Mouse (Mus musculus): ENCODE data around the gene Metap2. TPM values are rescaled to one million over a fixed set of nuclear protein-coding genes. Genes with fewer than 3 reads are reported as not detected.

Gene Metap2
- polyA plus RNA-seq (2015; fragmentation: Nextera tagmentation; extraction: Ambion mirVana) = 176 and 179 TPM in 2 replicates

DNA sequence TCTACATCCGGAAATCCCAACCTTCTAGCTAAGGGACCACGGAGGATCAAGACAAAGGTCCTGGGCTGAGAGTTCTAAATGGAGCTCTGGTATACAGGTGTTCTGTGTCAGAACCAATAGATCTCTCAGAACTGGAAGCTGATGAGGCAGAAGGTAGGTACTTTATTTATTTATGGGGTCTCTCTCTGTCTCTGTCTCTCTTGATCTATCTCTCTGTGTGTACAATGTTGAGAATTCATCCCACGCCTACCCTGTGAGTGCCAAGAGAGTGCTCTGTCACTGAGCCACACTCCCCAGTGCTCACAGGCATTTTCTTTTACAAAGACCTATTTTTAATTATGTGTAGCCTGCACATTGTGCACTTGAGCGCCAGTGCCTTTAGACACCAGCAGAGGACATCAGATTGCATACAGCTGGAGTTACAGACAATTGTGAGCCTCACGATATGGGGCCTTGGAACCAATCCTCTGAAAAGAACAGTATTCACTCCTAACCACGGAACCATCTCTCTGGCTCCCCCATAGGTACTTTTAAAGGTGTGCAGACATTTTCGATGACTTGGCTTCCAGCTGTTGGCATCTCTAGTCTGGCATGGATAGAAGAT is at the start of gene Metap2:
TSS of gene Metap2 (minus strand) at position 51 of the 604 bp plus-strand sequence.
- Histone ChIP-seq H3K9me3 (no peaks in the 10 kb centered on the region), H3K27ac (no peak within 1 kb of the TSS), H3K4me2 (replicated peaks) (no peak within 1 kb of the TSS), H3K36me3 (no peaks in the 10 kb centered on the region), H3K4me3 (replicated peaks) (no peak within 1 kb of the TSS), H3K4me1 (replicated peaks) (no peaks in the 10 kb centered on the region), H3K9ac (replicated peaks) (no peak within 1 kb of the TSS), H3K27me3 (no peaks in the 10 kb centered on the region)
- whole genome bisulfite sequencing = 70% methylated on average over 7 of the region's 7 CpGs
- ATAC-seq = no peak

DNA sequence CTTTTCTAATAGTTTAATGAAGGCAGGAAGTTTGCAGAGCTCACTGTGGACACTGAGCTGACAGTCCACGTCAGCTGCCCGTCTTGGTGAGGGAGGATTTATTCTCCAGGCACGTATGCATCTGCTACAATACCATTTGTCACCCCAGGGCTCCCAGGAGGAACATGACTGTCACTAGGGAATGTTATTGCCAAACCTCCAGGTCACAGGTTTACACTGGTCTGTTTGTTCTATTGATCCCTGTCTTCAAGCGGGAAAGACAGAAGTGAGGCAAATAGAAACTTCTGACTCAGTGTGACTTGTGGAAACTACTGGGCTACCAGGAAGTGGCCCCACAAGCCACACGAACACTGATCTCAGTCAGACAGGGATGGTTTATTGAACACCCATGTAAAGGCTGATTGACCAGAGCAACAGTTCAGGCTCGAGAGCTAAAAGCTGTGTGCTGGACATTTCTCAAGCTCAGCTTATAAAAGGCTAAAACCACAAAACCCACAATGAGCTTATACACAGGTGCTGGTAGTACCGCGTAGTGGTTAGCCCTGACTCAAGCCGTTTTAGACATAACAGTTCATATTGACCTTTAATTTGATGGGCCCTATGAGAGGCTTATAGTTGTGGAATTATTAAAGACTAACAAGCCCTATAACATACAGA is 49.1 kb upstream of the Metap2 start:
- Histone ChIP-seq H3K4me1 (replicated peaks) (no peaks in the 10 kb centered on the region), H3K27me3 (no peaks in the 10 kb centered on the region), H3K9me3 (no peaks in the 10 kb centered on the region), H3K4me3 (replicated peaks) (no peak overlapping the region), H3K9ac (replicated peaks) (no peak overlapping the region), H3K27ac (no peak overlapping the region), H3K4me2 (replicated peaks) (no peak overlapping the region), H3K36me3 (no peaks in the 10 kb centered on the region)
- 73% methylated on average over 9 of the region's 9 CpGs for WGBS
- ATAC-seq = no peak

DNA sequence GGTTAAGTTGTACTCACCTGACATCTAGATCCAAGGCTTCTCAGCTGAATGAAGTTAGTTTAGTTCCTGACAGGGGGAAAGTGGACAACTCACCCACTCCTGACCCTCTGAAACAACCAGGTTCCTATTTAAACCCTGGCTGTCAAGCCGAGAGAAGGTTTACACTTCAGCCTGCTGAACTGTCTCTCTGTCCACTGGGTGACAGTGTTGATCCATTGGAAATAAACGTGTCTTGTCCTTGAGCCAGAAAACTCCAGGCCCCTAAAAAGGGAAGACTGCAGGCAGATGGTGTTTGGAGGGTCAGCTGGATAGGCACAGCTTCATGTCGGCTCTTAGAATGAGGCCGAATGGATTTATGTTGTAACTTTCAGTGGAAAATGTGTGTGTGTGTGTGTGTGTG is 48.5 kb upstream of the Metap2 start:
- 54% methylated on average over 4 of the region's 4 CpGs for WGBS
- Histone ChIP-seq H3K4me2 (replicated peaks) (no peak overlapping the region), H3K36me3 (no peaks in the 10 kb centered on the region), H3K9me3 (no peaks in the 10 kb centered on the region), H3K27ac (no peak overlapping the region), H3K9ac (replicated peaks) (no peak overlapping the region), H3K4me1 (replicated peaks) (no peaks in the 10 kb centered on the region), H3K4me3 (replicated peaks) (no peak overlapping the region), H3K27me3 (no peaks in the 10 kb centered on the region)
- ATAC-seq = no peak

DNA sequence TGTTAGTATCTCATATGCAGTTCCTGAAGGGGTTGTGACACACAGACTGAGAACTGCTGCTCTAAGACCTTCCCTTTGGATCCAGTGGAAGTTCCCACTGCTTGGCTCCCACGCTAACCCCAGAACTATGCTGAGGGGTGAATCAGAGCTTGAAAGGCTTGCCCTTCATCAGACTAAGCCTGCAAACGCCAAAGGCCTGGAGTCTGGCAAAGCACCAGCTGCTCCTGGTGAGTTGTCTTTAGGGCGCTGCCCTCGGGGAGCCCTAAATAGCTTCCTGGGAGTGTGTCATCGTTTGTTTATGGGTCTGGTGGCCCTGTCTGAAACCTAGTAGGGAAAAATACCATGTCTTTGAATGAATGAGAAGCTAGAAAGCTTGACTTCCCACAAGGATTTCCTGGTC is 47.3 kb upstream of the Metap2 start:
- WGBS = 53% methylated on average over 5 of the region's 5 CpGs
- H3K4me3 ChIP-seq (replicated peaks) = no peak overlapping the region
- H3K36me3 ChIP-seq = no peaks in the 10 kb centered on the region
- no peak overlapping the region for H3K4me2 ChIP-seq (replicated peaks)
- ATAC-seq = no peak
- no peaks in the 10 kb centered on the region for H3K27me3 ChIP-seq
- no peak overlapping the region for H3K9ac ChIP-seq (replicated peaks)
- no peaks in the 10 kb centered on the region for H3K9me3 ChIP-seq
- no peaks in the 10 kb centered on the region for H3K4me1 ChIP-seq (replicated peaks)
- H3K27ac ChIP-seq = no peak overlapping the region

- no peak for ATAC-seq
- Histone ChIP-seq H3K27me3 (no peaks in the 10 kb centered on the region), H3K4me3 (replicated peaks) (no peak overlapping the region), H3K9ac (replicated peaks) (no peak overlapping the region), H3K36me3 (no peaks in the 10 kb centered on the region), H3K4me2 (replicated peaks) (no peak overlapping the region), H3K9me3 (no peaks in the 10 kb centered on the region), H3K27ac (no peak overlapping the region), H3K4me1 (replicated peaks) (no peaks in the 10 kb centered on the region)
- 72% methylated on average over 5 of the region's 5 CpGs for WGBS
Observed at GRCm38 (mm10) chr10:93940279-93940678, 43.4 kb upstream of the Metap2 start.

DNA sequence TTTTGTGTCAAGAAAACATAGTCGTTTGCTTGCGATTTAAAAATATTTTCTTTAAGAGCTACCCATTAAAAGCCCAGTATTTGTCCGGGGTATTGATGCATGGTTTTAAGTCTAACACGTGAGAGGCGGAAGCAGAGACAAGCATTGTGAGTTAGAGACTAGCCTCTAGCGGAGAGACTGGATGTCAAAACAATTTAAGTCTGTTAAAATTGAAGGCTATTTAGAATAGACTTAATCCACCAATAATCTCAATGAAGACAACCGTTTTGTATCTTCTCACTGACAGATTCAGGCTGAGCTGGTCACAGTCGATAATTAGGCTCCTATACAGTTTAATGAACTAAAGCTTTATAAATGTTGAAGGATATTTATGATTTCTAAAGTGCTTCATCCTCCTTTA is 42.8 kb upstream of the Metap2 start:
- WGBS = 61% methylated on average over 8 of the region's 8 CpGs

GRCm38 (mm10) chr10:93938844-93939271 is 42.0 kb upstream of the Metap2 start:
- Histone ChIP-seq H3K27me3 (no peaks in the 10 kb centered on the region), H3K9me3 (no peaks in the 10 kb centered on the region), H3K4me3 (replicated peaks) (no peak overlapping the region), H3K4me1 (replicated peaks) (peaks cover 3% of the 10 kb centered on the region; the same call in 1 of the 2 replicates), H3K27ac (no peak overlapping the region), H3K4me2 (replicated peaks) (no peak overlapping the region), H3K9ac (replicated peaks) (no peak overlapping the region), H3K36me3 (no peaks in the 10 kb centered on the region)
- no peak for ATAC-seq
- WGBS = 80% methylated on average over 20 of the region's 20 CpGs

More for the DNA sequence above, 42.8 kb upstream of the Metap2 start:
- Histone ChIP-seq H3K27ac (no peak overlapping the region), H3K4me1 (replicated peaks) (no peaks in the 10 kb centered on the region), H3K4me2 (replicated peaks) (no peak overlapping the region), H3K4me3 (replicated peaks) (no peak overlapping the region), H3K27me3 (no peaks in the 10 kb centered on the region), H3K9me3 (no peaks in the 10 kb centered on the region), H3K9ac (replicated peaks) (no peak overlapping the region), H3K36me3 (no peaks in the 10 kb centered on the region)
- ATAC-seq = no peak

GRCm38 (mm10) chr10:93933980-93934379 is 37.1 kb upstream of the Metap2 start:
- H3K36me3 ChIP-seq = no peaks in the 10 kb centered on the region
- H3K9me3 ChIP-seq = no peaks in the 10 kb centered on the region
- H3K9ac ChIP-seq (replicated peaks) = no peak overlapping the region
- H3K4me2 ChIP-seq (replicated peaks) = no peak overlapping the region
- H3K27ac ChIP-seq = no peak overlapping the region
- WGBS = 62% methylated on average over 9 of the region's 9 CpGs
- H3K27me3 ChIP-seq = no peaks in the 10 kb centered on the region
- H3K4me1 ChIP-seq (replicated peaks) = peaks cover 10% of the 10 kb centered on the region; the same call in 1 of the 2 replicates
- no peak overlapping the region for H3K4me3 ChIP-seq (replicated peaks)
- ATAC-seq = 0 out of 2 replicates have a peak, but pooled peaks have one; percentile 50

GRCm38 (mm10) chr10:93932861-93933260 is 36.0 kb upstream of the Metap2 start:
- 54% methylated on average over 5 of the region's 5 CpGs for WGBS

DNA sequence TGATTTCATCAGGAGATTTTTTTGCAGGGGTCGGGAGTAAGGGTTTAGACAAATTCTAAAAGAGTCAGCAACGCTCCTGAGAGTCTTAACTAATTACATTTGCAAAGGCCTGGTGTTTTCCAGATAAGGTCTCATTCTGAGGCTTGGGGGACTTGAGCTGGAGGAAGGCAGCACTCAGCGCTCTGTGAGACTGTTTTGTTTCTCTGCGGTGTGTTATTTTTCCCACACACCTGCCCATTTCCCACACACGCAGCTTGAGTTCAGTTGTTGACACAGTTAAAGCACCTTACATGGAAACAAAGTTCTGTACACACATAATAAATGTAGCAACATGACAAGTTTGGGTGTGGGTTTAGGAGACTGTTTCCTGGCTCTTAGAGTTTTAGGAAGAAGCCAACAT is 35.1 kb upstream of the Metap2 start:
- Histone ChIP-seq H3K9ac (replicated peaks) (no peak overlapping the region), H3K9me3 (no peaks in the 10 kb centered on the region), H3K4me3 (replicated peaks) (no peak overlapping the region), H3K36me3 (no peaks in the 10 kb centered on the region), H3K4me2 (replicated peaks) (no peak overlapping the region), H3K27me3 (no peaks in the 10 kb centered on the region), H3K4me1 (replicated peaks) (peaks cover 10% of the 10 kb centered on the region; the same call in 1 of the 2 replicates), H3K27ac (no peak overlapping the region)
- WGBS = 79% methylated on average over 5 of the region's 5 CpGs
- no peak for ATAC-seq

More at GRCm38 (mm10) chr10:93932861-93933260, 36.0 kb upstream of the Metap2 start:
- ATAC-seq = no peak
- Histone ChIP-seq H3K27me3 (no peaks in the 10 kb centered on the region), H3K4me3 (replicated peaks) (no peak overlapping the region), H3K9me3 (no peaks in the 10 kb centered on the region), H3K4me1 (replicated peaks) (peaks cover 10% of the 10 kb centered on the region; the same call in 1 of the 2 replicates), H3K4me2 (replicated peaks) (no peak overlapping the region), H3K9ac (replicated peaks) (no peak overlapping the region), H3K36me3 (no peaks in the 10 kb centered on the region), H3K27ac (no peak overlapping the region)

- Histone ChIP-seq H3K9me3 (no peaks in the 10 kb centered on the region), H3K27ac (no peak overlapping the region), H3K4me2 (replicated peaks) (no peak overlapping the region), H3K4me1 (replicated peaks) (peaks cover 10% of the 10 kb centered on the region; the same call in 1 of the 2 replicates), H3K9ac (replicated peaks) (no peak overlapping the region), H3K27me3 (no peaks in the 10 kb centered on the region), H3K36me3 (no peaks in the 10 kb centered on the region), H3K4me3 (replicated peaks) (no peak overlapping the region)
- no peak for ATAC-seq
- WGBS = 87% methylated on average over 9 of the region's 9 CpGs
Observed at GRCm38 (mm10) chr10:93931431-93931830, 34.5 kb upstream of the Metap2 start.

DNA sequence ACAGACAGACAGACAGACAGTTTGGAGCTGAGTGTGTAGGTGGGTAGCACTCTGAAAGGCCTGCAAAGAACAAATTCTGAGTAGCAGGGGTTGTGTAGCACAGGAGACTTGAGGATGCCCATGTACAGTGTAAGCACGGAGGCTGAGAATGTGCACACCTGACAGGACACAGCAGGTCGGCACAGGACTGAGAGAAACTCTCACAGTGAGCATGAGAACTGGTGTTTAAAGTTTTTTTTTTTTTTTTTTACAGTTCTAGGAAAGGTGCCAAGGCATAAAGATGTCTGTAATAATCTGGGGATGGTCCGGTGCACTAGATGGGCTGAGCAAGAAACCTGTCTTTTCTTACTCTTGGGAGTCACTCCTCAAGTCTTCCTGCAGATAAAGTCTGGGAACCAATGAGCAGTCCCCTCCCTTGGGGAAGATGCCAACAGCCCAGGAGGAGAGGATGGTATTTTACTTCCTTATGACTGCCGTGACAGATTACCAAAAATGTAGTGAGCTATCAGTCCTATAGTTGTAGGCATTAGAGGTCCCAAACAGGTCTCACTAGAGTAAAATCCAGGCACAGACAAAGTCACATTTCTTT is 33.4 kb upstream of the Metap2 start:
- peaks cover 10% of the 10 kb centered on the region; the same call in 1 of the 2 replicates for H3K4me1 ChIP-seq (replicated peaks)
- H3K4me3 ChIP-seq (replicated peaks) = no peak overlapping the region
- no peaks in the 10 kb centered on the region for H3K9me3 ChIP-seq
- no peak overlapping the region for H3K9ac ChIP-seq (replicated peaks)
- no peaks in the 10 kb centered on the region for H3K36me3 ChIP-seq
- H3K27ac ChIP-seq = no peak overlapping the region
- H3K4me2 ChIP-seq (replicated peaks) = no peak overlapping the region
- WGBS = 91% methylated on average over 4 of the region's 4 CpGs
- H3K27me3 ChIP-seq = no peaks in the 10 kb centered on the region
- ATAC-seq = no peak

All from midbrain, embryonic 13.5 days (tissue).